Mouse (Mus musculus) hindbrain, embryonic 16.5 days (tissue): ENCODE results near the gene Txnrd2. TPM values are rescaled to one million over a fixed set of nuclear protein-coding genes. Genes with fewer than 3 reads are reported as not detected.

Experiments used
- ATAC-seq: fragments of 200-750 bp; cut with Nextera tagmentation; 2 replicates; pipeline ENCODE4 v1.8.0; 2017; ENCODE audit warnings: moderate TSS enrichment, moderate library complexity
- H3K27ac ChIP-seq: fragments of 300-500 bp; sonication (generic); 2 replicates; pipeline ENCODE4 v1.5.1; 2014; ENCODE audit warnings: low read depth, mild to moderate bottlenecking, control low read depth, low read length, moderate library complexity
- H3K27me3 ChIP-seq: fragments of 300-500 bp; sonication (generic); replicated peaks from 2 replicates; pipeline ENCODE4 v1.6.1; 2014; ENCODE audit warnings: low read length; ENCODE audit not compliant: control insufficient read depth, insufficient read depth
- H3K36me3 ChIP-seq: fragments of 300-500 bp; sonication (generic); 2 replicates; pipeline ENCODE4 v1.6.1; 2014; ENCODE audit warnings: mild to moderate bottlenecking, low read length, moderate library complexity, mixed read lengths; ENCODE audit not compliant: control insufficient read depth, insufficient read depth
- H3K4me1 ChIP-seq: fragments of 300-500 bp; sonication (generic); 2 replicates; pipeline ENCODE4 v1.6.1; 2014; ENCODE audit warnings: low read depth, low read length; ENCODE audit not compliant: control insufficient read depth, insufficient read depth
- H3K4me2 ChIP-seq: fragments of 300-500 bp; sonication (generic); 2 replicates; pipeline ENCODE4 v1.6.1; 2014; ENCODE audit warnings: mild to moderate bottlenecking, low read length, control low read depth, moderate library complexity
- H3K4me3 ChIP-seq: fragments of 300-500 bp; sonication (generic); 2 replicates; pipeline ENCODE4 v1.5.1; 2014; ENCODE audit warnings: mild to moderate bottlenecking, low read length, control low read depth, moderate library complexity
- H3K9ac ChIP-seq: fragments of 300-500 bp; sonication (generic); 2 replicates; pipeline ENCODE4 v1.6.1; 2014; ENCODE audit warnings: low read depth, mild to moderate bottlenecking, control low read depth, low read length, moderate library complexity
- H3K9me3 ChIP-seq: fragments of 300-500 bp; sonication (generic); 2 replicates; pipeline ENCODE4 v1.6.1; 2014; ENCODE audit warnings: mild to moderate bottlenecking, low read length, moderate library complexity; ENCODE audit not compliant: control insufficient read depth
- WGBS: fragments of 180-500 bp; shearing (Covaris S2); extraction: QIAGEN DNeasy Blood & Tissue Kit; methylation state at CpG from one replicate; pipeline ENCODE4 v1.1.7; 2014; 5-methylcytosine and 5-hydroxymethylcytosine counted together
- polyA plus RNA-seq: library from polyadenylated mRNA; unstranded; fragments of >200 nt; fragmentation: Nextera tagmentation; extraction: Ambion mirVana; gene quantifications from 2 replicates; pipeline ENCODE4 v1.2.1, GENCODE M21; 2015

The Txnrd2 gene
- polyA plus RNA-seq, 1 experiment from 2014 or later: 40.6 TPM

GRCm38 (mm10) chr16:18452361-18452862 lies 26.2 kb downstream of the Txnrd2 start:
- Histone ChIP-seq H3K9ac (no peak overlapping the region), H3K27me3 (no peaks in the 10 kb centered on the region)
- ATAC-seq: 0 out of 2 replicates have a peak, but pooled peaks have one; percentile 27

DNA sequence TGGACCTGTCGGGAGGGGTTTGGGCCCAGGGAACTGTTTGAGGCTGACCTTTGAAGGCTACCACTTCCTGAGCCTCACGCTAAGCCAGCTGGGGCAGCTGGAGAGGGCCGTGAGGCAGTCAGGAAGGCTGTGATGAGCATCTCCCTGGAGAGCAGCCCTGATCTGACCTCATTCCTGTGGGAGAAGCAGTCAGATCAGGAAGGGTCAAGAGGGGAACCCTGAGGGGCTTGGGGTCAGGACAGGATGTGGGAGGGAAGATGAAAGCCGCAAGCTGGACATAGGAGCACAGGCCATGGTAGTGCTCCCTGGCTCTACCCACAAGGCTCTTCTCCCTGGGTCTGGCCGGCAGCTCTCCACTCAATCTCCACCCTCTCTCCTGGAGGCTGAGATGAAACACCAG lies 27.7 kb downstream of the Txnrd2 start:
- Histone ChIP-seq H3K27ac (no peak overlapping the region), H3K4me2 (no peak overlapping the region), H3K4me1 (no peaks in the 10 kb centered on the region), H3K27me3 (no peaks in the 10 kb centered on the region), H3K36me3 (no peaks in the 10 kb centered on the region), H3K9ac (no peak overlapping the region), H3K9me3 (no peaks in the 10 kb centered on the region), H3K4me3 (no peak overlapping the region)
- ATAC-seq: no peak
- 61% methylated on average over 5 of the region's 5 CpGs for WGBS

More at GRCm38 (mm10) chr16:18452361-18452862, 26.2 kb downstream of the Txnrd2 start:
- 77% methylated on average over 8 of the region's 8 CpGs for WGBS
- H3K36me3 ChIP-seq: no peaks in the 10 kb centered on the region
- no peaks in the 10 kb centered on the region for H3K4me1 ChIP-seq
- no peak overlapping the region for H3K4me3 ChIP-seq
- no peak overlapping the region for H3K4me2 ChIP-seq
- H3K9me3 ChIP-seq: no peaks in the 10 kb centered on the region
- H3K27ac ChIP-seq: no peak overlapping the region

DNA sequence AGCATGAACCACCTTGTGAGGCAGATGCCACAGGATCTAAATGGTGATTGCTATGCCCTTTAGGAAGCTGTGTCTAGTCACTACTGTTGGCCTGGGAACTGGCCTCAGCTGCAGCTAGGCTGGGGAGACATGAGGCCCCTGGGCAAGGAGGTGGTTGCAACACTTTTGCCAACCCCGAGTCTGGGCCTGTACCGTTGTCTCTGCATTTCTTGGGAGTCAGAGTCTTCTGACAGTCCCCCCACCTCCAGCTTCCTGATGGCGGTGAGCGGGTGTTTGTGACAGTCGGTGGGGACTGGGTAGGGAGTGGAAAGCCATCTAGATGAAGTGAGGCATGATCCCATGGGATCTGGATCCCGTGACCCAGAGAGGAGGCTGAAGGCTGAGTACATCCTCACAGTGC lies 29.2 kb downstream of the Txnrd2 start:
- Histone ChIP-seq H3K9me3 (no peaks in the 10 kb centered on the region), H3K27ac (no peak overlapping the region), H3K36me3 (no peaks in the 10 kb centered on the region), H3K4me1 (peaks cover 14% of the 10 kb centered on the region), H3K4me2 (no peak overlapping the region), H3K4me3 (no peak overlapping the region), H3K9ac (no peak overlapping the region), H3K27me3 (no peaks in the 10 kb centered on the region)
- 88% methylated on average over 6 of the region's 6 CpGs for WGBS
- no peak for ATAC-seq

DNA sequence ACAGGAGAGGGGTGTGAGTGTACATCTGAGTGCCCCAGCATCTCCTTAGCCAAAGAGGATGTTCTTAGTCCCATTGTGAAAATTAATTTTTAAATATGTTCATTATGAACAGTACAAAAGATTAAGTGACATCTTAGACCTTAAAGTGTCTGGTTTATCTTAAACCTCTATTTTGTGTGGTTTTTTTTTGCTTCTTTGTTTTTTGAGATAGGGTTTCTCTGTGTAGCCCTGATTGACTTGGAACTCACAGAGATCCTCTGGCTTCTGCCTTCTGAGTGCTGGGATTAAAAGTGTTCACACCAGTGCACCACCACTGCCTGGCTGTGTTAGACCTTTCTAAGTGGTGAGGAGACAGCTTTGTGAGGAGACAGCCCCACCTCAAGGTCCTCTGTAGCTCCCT lies 32.5 kb downstream of the Txnrd2 start:
- H3K9me3 ChIP-seq: no peaks in the 10 kb centered on the region
- no peaks in the 10 kb centered on the region for H3K27me3 ChIP-seq
- no peak overlapping the region for H3K4me2 ChIP-seq
- peaks cover 14% of the 10 kb centered on the region for H3K4me1 ChIP-seq
- H3K27ac ChIP-seq: no peak overlapping the region
- no peak for ATAC-seq
- no peak overlapping the region for H3K4me3 ChIP-seq
- no peaks in the 10 kb centered on the region for H3K36me3 ChIP-seq
- H3K9ac ChIP-seq: no peak overlapping the region

- peak overlapping the region; percentile 16; the same call in 1 of the 2 replicates for H3K27ac ChIP-seq
- H3K4me2 ChIP-seq: peak overlapping the region; percentile 44
- H3K36me3 ChIP-seq: no peaks in the 10 kb centered on the region
- ATAC-seq: peak; percentile 21; the same call in 1 of the 2 replicates
- H3K9ac ChIP-seq: peak overlapping the region; percentile 24
- no peak overlapping the region for H3K4me3 ChIP-seq
- 8% methylated on average over 12 of the region's 12 CpGs for WGBS
- peaks cover 14% of the 10 kb centered on the region for H3K4me1 ChIP-seq
- no peaks in the 10 kb centered on the region for H3K27me3 ChIP-seq
- H3K9me3 ChIP-seq: no peaks in the 10 kb centered on the region
Observed at GRCm38 (mm10) chr16:18459335-18459954, 33.3 kb downstream of the Txnrd2 start.

DNA sequence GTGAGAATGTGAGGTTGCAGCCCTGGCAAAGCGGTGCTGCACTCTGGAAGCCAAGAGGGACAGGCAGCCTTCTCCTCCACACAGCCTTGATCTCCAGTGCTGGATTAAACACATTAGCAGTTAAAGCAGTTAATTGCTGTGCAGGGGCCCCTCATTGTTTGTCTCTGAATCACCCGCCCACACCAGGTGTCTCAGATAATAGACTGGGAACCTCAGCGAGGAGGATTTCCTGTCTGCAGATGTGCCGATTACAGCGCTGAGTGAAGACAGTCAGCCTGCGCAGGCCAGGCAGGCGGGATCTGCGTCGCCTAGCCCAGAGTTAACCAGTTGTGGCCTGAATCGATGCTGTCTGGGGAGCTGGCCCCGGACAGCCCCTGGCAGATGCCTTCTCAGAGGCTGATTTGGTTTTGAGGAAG lies 33.8 kb downstream of the Txnrd2 start:
- peak overlapping the region; percentile 16; the same call in 1 of the 2 replicates for H3K27ac ChIP-seq
- H3K4me1 ChIP-seq: peaks cover 14% of the 10 kb centered on the region
- ATAC-seq: peak; percentile 79
- H3K4me2 ChIP-seq: peak overlapping the region; percentile 44
- peak overlapping the region; percentile 24 for H3K9ac ChIP-seq
- H3K27me3 ChIP-seq: no peaks in the 10 kb centered on the region
- H3K9me3 ChIP-seq: no peaks in the 10 kb centered on the region
- H3K4me3 ChIP-seq: no peak overlapping the region
- H3K36me3 ChIP-seq: no peaks in the 10 kb centered on the region
- 2% methylated on average over 11 of the region's 11 CpGs for WGBS

DNA sequence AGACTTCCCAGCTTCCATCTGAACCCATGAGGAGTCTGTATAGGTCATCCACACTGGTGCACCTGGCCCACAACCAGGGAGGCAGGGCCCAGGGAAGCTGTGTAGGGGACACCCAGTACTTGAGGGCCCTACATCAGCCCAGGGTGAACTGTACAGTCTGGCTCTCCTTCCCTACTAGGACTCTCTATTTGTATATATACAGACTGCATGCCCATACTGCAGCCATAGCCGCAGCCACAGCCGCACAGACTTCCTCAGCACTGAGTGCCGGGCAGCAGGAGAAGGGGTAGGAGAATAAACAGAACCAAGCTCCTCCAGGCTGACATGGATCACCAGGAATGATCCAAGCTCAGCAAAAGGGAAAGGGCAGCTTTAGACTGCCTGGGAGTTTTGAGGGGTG lies 34.6 kb downstream of the Txnrd2 start:
- ATAC-seq: no peak
- Histone ChIP-seq H3K4me3 (no peak overlapping the region), H3K36me3 (no peaks in the 10 kb centered on the region), H3K27me3 (no peaks in the 10 kb centered on the region), H3K27ac (no peak overlapping the region), H3K4me2 (no peak overlapping the region), H3K9ac (no peak overlapping the region), H3K9me3 (no peaks in the 10 kb centered on the region), H3K4me1 (peaks cover 14% of the 10 kb centered on the region)
- 80% methylated on average over 3 of the region's 3 CpGs for WGBS

- no peak for ATAC-seq
- Histone ChIP-seq H3K4me2 (no peak overlapping the region), H3K4me1 (peaks cover 14% of the 10 kb centered on the region), H3K9me3 (no peaks in the 10 kb centered on the region), H3K27me3 (no peaks in the 10 kb centered on the region), H3K27ac (no peak overlapping the region), H3K36me3 (no peaks in the 10 kb centered on the region), H3K4me3 (no peak overlapping the region), H3K9ac (no peak overlapping the region)
- WGBS: 45% methylated on average over 9 of the region's 9 CpGs
Observed at GRCm38 (mm10) chr16:18462031-18462430, 35.8 kb downstream of the Txnrd2 start.

DNA sequence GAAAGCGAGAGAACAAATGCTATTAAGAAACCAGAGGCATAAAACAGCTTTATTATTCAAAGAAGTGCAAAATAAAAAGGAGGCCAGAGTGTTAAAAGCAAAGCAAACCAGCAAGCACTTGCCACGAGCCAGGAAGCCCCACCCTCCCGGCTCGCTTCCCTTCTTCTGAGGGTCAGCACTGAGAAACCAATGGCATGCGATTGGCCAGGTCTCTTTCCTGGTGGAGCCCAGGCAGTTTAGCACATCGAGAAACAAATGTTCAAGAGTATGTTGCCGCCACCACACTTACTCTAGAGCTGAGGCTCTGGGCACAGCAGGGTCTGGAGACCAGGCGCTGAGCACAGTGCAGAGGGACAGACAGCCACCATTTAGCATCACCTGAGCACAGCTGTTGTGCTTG lies 36.4 kb downstream of the Txnrd2 start:
- peaks cover 14% of the 10 kb centered on the region for H3K4me1 ChIP-seq
- no peaks in the 10 kb centered on the region for H3K36me3 ChIP-seq
- ATAC-seq: no peak
- H3K9ac ChIP-seq: no peak overlapping the region
- no peaks in the 10 kb centered on the region for H3K27me3 ChIP-seq
- H3K4me2 ChIP-seq: no peak overlapping the region
- 63% methylated on average over 8 of the region's 8 CpGs for WGBS
- H3K9me3 ChIP-seq: no peaks in the 10 kb centered on the region
- no peak overlapping the region for H3K27ac ChIP-seq
- no peak overlapping the region for H3K4me3 ChIP-seq
